Mouse (Mus musculus): Measurements from ENCODE around the gene Fbf1.

DNA sequence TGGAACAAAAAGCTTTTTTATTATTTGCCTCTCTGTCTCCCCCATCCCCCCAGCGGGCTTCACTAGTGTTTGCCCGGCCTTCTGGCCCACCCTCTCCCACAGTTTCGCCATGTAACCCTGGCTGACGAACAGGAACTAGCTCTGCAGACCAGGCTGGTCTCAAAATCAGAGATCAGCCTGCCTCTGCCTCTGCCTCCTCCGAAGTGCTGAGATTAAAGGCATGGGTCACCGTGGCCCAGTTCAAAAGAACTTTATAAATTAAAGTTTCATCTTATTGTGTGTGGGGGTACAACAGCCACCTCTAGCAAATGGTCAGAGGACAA lies 29.6 kb upstream of the Fbf1 start:
- TF ChIP-seq GATA1 (IDR thresholded peaks at IDR 0.05; ENCODE audit: borderline replicate concordance, low read length) (no peak), FLI1 (IDR thresholded peaks at IDR 0.05; ENCODE audit: low read length) (no peak)
